Mouse (Mus musculus) bone marrow, adult 2 months (tissue): Measurements from ENCODE around the gene Shank3.

ENCODE experiments used
- CTCF ChIP-seq: fragments of 200-500 bp; IDR thresholded peaks from 2 replicates; pipeline ENCODE4 v1.5.1; 2011; ENCODE audit warnings: low read length, control low read depth; ENCODE audit not compliant: control insufficient read depth, insufficient read depth
- POLR2A ChIP-seq: fragments of 200-500 bp; IDR thresholded peaks from 2 replicates; pipeline ENCODE4 v1.6.1; 2011; ENCODE audit warnings: low read depth, mild to moderate bottlenecking, control low read depth, low read length, borderline replicate concordance; ENCODE audit not compliant: control insufficient read depth

GRCm38 (mm10) chr15:89544171-89544570 lies 44.7 kb downstream of the Shank3 start:
- no peak for TF ChIP-seq CTCF
- no peak for TF ChIP-seq POLR2A
